Mouse (Mus musculus) lung, adult 2 months (tissue): ENCODE measurements around the gene Tmx1. TPM values are rescaled to one million over a fixed set of nuclear protein-coding genes. Genes with fewer than 3 reads are reported as not detected.

Source experiments
- DNase-seq: peaks from one replicate; pipeline ENCODE4 v3.0.0; 2022
- H3K4me1 ChIP-seq: fragments of 200-500 bp; 2 replicates; pipeline ENCODE4 v1.6.1; 2011; ENCODE audit warnings: low read length; ENCODE audit not compliant: control insufficient read depth, insufficient read depth
- H3K4me3 ChIP-seq: fragments of 200-500 bp; replicated peaks from 2 replicates; pipeline ENCODE3; 2011; ENCODE audit warnings: low read depth, mild to moderate bottlenecking, control low read depth, low read length; ENCODE audit errors: extremely low read depth
- CTCF ChIP-seq: fragments of 200-500 bp; IDR thresholded peaks from 2 replicates; pipeline ENCODE4 v1.5.1; 2011; ENCODE audit warnings: mild to moderate bottlenecking, low read length, control low read depth; ENCODE audit not compliant: insufficient read depth
- POLR2A ChIP-seq: fragments of 200-500 bp; IDR thresholded peaks from 2 replicates; pipeline ENCODE4 v1.6.1; 2011; ENCODE audit warnings: low read depth, mild to moderate bottlenecking, control low read depth, low read length, borderline replicate concordance; ENCODE audit errors: extremely low read depth
- WGBS: fragments of 180-500 bp; shearing (Covaris S2); methylation state at CpG from one replicate; pipeline ENCODE4 v1.1.7; 2018; 5-methylcytosine and 5-hydroxymethylcytosine counted together
- polyA plus RNA-seq: library from polyadenylated mRNA; depleted of rRNA; stranded (reverse); fragments of >200 nt; gene quantifications from 2 replicates; pipeline ENCODE4 v1.2.3, GENCODE M21; 2012; rRNA removed

Gene Tmx1
- polyA plus RNA-seq: 5.2 and 9.1 TPM in 2 replicates

GRCm38 (mm10) chr12:70452726-70453645 lies at the start of gene Tmx1:
Gene Tmx1 (plus strand): TSS chr12:70453095.
- peak within 1 kb of the TSS; percentile 89 for H3K4me3 ChIP-seq
- H3K4me1 ChIP-seq: peaks cover 4% of the 10 kb centered on the region; the same call in 1 of the 2 replicates
- peak; percentile 97 for TF ChIP-seq POLR2A
- no peak for TF ChIP-seq CTCF
- peak; percentile 96 for DNase-seq
- WGBS: under 1% methylated on average over 58 of the region's 58 CpGs

GRCm38 (mm10) chr12:70404327-70404726 lies 48.6 kb upstream of the Tmx1 start:
- no peak for DNase-seq
- no peak for TF ChIP-seq CTCF
- no peak for TF ChIP-seq POLR2A
- 64% methylated on average over 6 of the region's 6 CpGs for WGBS

GRCm38 (mm10) chr12:70408396-70408795 lies 44.5 kb upstream of the Tmx1 start:
- H3K4me3 ChIP-seq: no peak overlapping the region
- H3K4me1 ChIP-seq: no peaks in the 10 kb centered on the region
- WGBS: 53% methylated on average over 1 of the region's 1 CpGs
- no peak for DNase-seq
- TF ChIP-seq POLR2A: no peak
- no peak for TF ChIP-seq CTCF

More at GRCm38 (mm10) chr12:70404327-70404726, 48.6 kb upstream of the Tmx1 start:
- Histone ChIP-seq H3K4me3 (no peak overlapping the region), H3K4me1 (no peaks in the 10 kb centered on the region)

- no peaks in the 10 kb centered on the region for H3K4me1 ChIP-seq
- no peak for DNase-seq
- TF ChIP-seq POLR2A (no peak), CTCF (no peak)
- 83% methylated on average over 2 of the region's 2 CpGs for WGBS
- no peak overlapping the region for H3K4me3 ChIP-seq
These were observed 43.3 kb upstream of the Tmx1 start for GRCm38 (mm10) chr12:70409600-70409999.

GRCm38 (mm10) chr12:70420216-70420615 lies 32.7 kb upstream of the Tmx1 start:
- Histone ChIP-seq H3K4me3 (no peak overlapping the region), H3K4me1 (no peaks in the 10 kb centered on the region)
- TF ChIP-seq POLR2A: no peak
- TF ChIP-seq CTCF: no peak
- DNase-seq: no peak
- 82% methylated on average over 1 of the region's 1 CpGs for WGBS

GRCm38 (mm10) chr12:70421028-70421427 lies 31.9 kb upstream of the Tmx1 start:
- no peak for DNase-seq
- no peak for TF ChIP-seq POLR2A
- no peak for TF ChIP-seq CTCF
- no peak overlapping the region for H3K4me3 ChIP-seq
- H3K4me1 ChIP-seq: no peaks in the 10 kb centered on the region
- 80% methylated on average over 3 of the region's 3 CpGs for WGBS

GRCm38 (mm10) chr12:70422322-70423118 lies 30.4 kb upstream of the Tmx1 start:
- 76% methylated on average over 9 of the region's 9 CpGs for WGBS
- TF ChIP-seq POLR2A (no peak), CTCF (no peak)

GRCm38 (mm10) chr12:70427885-70428284 lies 25.0 kb upstream of the Tmx1 start:
- H3K4me3 ChIP-seq: no peak overlapping the region
- H3K4me1 ChIP-seq: no peaks in the 10 kb centered on the region; the same call in 1 of the 2 replicates
- no peak for TF ChIP-seq POLR2A
- no peak for TF ChIP-seq CTCF
- no peak for DNase-seq
- 91% methylated on average over 3 of the region's 3 CpGs for WGBS

More at GRCm38 (mm10) chr12:70422322-70423118, 30.4 kb upstream of the Tmx1 start:
- Histone ChIP-seq H3K4me1 (no peaks in the 10 kb centered on the region), H3K4me3 (no peak overlapping the region)
- no peak for DNase-seq

GRCm38 (mm10) chr12:70429637-70430036 lies 23.3 kb upstream of the Tmx1 start:
- no peak for DNase-seq
- TF ChIP-seq CTCF (no peak), POLR2A (no peak)
- Histone ChIP-seq H3K4me3 (no peak overlapping the region), H3K4me1 (no peaks in the 10 kb centered on the region; the same call in 1 of the 2 replicates)
- 76% methylated on average over 4 of the region's 4 CpGs for WGBS
